Mouse (Mus musculus) forebrain, embryonic 14.5 days (tissue): ENCODE measurements at regions not wholly inside any gene's neighbourhood (a gene's known extent, or its start where the extent isn't known, plus 50 kb on each side); places are given as distances from the start of the nearest gene placed in this dataset.
A peak's percentile ranks its signal among the peaks of the same experiment; 100 is the strongest.

Experiments
- ATAC-seq: fragments of 200-750 bp; cut with Nextera tagmentation; 2 replicates; pipeline ENCODE4 v1.8.0; 2017; ENCODE audit warnings: mild to moderate bottlenecking, moderate library complexity
- DNase-seq: peaks from one replicate; pipeline ENCODE4 v3.0.0-alpha.2; 2015; ENCODE audit warnings: low spot score
- H3K27ac ChIP-seq: fragments of 300-500 bp; sonication (generic); 2 replicates; pipeline ENCODE4 v1.5.1; 2014; ENCODE audit warnings: low read depth, mild to moderate bottlenecking, control low read depth, low read length, moderate library complexity
- H3K27me3 ChIP-seq: fragments of 300-500 bp; sonication (generic); replicated peaks from 2 replicates; pipeline ENCODE4 v1.6.1; 2014; ENCODE audit warnings: low read length, control low read depth, mixed read lengths; ENCODE audit not compliant: control insufficient read depth, insufficient read depth
- H3K36me3 ChIP-seq: fragments of 300-500 bp; sonication (generic); 2 replicates; pipeline ENCODE4 v1.6.1; 2014; ENCODE audit warnings: low read length, control low read depth; ENCODE audit not compliant: control insufficient read depth, insufficient read depth
- H3K4me1 ChIP-seq: fragments of 300-500 bp; sonication (generic); 2 replicates; pipeline ENCODE4 v1.6.1; 2014; ENCODE audit warnings: antibody characterized with exemption, low read length, control low read depth; ENCODE audit not compliant: control insufficient read depth, insufficient read depth
- H3K4me2 ChIP-seq: fragments of 300-500 bp; sonication (generic); 2 replicates; pipeline ENCODE4 v1.6.1; 2014; ENCODE audit warnings: mild to moderate bottlenecking, control low read depth, low read length
- H3K4me3 ChIP-seq: fragments of 300-500 bp; sonication (generic); 2 replicates; pipeline ENCODE4 v1.5.1; 2014; ENCODE audit warnings: low read depth, low read length, control low read depth
- H3K9ac ChIP-seq: fragments of 300-500 bp; sonication (generic); 2 replicates; pipeline ENCODE4 v1.6.1; 2014; ENCODE audit warnings: mild to moderate bottlenecking, low read length, control low read depth, moderate library complexity
- H3K9me3 ChIP-seq: fragments of 300-500 bp; sonication (generic); replicated peaks from 2 replicates; pipeline ENCODE4 v1.6.1; 2016; ENCODE audit warnings: low read length, control low read depth, mixed read lengths; ENCODE audit not compliant: control insufficient read depth
- WGBS: fragments of 180-500 bp; shearing (Covaris S2); extraction: QIAGEN DNeasy Blood & Tissue Kit; methylation state at CpG from one replicate; pipeline ENCODE4 v1.1.7; 2014; 5-methylcytosine and 5-hydroxymethylcytosine counted together

DNA sequence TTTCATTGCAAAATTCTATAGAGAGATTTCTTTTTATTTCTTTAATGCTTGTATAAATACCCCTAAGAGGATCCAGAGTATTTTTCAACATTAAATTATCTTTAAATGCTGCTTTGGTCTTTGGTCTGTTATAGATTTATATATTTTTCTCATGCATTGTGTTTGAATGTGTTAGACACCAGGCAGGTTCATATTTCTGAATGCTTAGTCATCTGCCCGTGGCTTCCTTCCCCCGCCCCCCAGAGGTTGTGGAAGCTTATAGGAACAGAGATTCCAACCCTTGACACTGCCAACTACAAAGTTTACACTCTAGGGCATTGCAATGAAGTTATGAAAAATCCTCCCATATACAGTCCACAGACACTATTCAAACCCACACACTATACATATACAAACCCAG lies 1066.6 kb downstream of the Efnb2 start:
- no peaks in the 10 kb centered on the region for H3K4me1 ChIP-seq
- no peaks in the 10 kb centered on the region for H3K36me3 ChIP-seq
- WGBS: 90% methylated on average over 2 of the region's 2 CpGs
- ATAC-seq (no peak), DNase-seq (no peak)
- H3K4me2 ChIP-seq: no peak overlapping the region
- no peak overlapping the region for H3K9ac ChIP-seq
- H3K27me3 ChIP-seq: no peaks in the 10 kb centered on the region
- H3K27ac ChIP-seq: no peak overlapping the region
- H3K9me3 ChIP-seq: no peaks in the 10 kb centered on the region
- H3K4me3 ChIP-seq: no peak overlapping the region

DNA sequence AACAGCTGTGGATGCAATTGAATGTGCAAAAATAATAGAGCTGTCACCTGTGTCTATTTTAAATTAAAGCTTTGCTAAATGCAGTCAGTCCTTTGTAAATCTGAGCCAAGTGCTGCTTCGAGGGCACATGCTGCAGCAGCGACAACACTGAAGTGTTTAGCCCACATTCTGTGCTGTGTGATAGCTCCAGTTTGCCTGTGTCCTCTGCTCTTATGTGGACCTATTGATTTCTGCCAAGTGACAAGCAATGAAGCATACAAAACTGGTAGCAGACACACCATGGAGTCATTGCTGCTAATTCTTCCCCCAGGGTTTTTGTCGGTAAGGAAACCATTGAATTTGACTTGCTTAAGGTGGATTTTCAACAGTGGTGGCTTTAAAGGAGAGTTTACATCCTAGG lies 1085.4 kb downstream of the Efnb2 start:
- WGBS: 4% methylated on average over 3 of the region's 3 CpGs
- Histone ChIP-seq H3K4me3 (no peak overlapping the region), H3K27ac (no peak overlapping the region), H3K36me3 (no peaks in the 10 kb centered on the region), H3K27me3 (no peaks in the 10 kb centered on the region), H3K9ac (no peak overlapping the region), H3K4me2 (no peak overlapping the region), H3K9me3 (no peaks in the 10 kb centered on the region), H3K4me1 (no peaks in the 10 kb centered on the region)
- ATAC-seq: peak; percentile 68; the same call in 1 of the 2 replicates
- peak; percentile 60 for DNase-seq

DNA sequence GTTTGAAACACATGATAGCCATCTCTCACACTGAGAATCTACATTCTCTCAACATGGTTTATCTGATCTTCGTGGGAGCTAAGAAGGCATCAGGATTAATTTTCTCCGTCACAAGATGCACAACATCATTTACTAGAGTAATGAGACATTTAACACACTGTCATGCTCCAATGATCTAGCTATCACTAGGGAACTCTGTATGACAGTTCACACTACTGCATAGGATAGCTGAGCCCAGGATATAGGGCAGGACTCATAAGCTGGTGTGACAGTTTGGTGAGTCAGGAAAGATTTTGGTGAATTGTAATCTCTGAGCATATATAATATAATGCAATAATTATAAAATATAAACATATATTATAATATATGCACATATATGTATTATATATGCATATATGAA lies 1100.4 kb downstream of the Efnb2 start:
- Histone ChIP-seq H3K36me3 (no peaks in the 10 kb centered on the region), H3K27ac (no peak overlapping the region), H3K4me2 (no peak overlapping the region), H3K4me1 (no peaks in the 10 kb centered on the region), H3K9me3 (no peaks in the 10 kb centered on the region), H3K9ac (no peak overlapping the region), H3K27me3 (no peaks in the 10 kb centered on the region), H3K4me3 (no peak overlapping the region)
- WGBS: 86% methylated on average over 2 of the region's 2 CpGs
- ATAC-seq (no peak), DNase-seq (no peak)

DNA sequence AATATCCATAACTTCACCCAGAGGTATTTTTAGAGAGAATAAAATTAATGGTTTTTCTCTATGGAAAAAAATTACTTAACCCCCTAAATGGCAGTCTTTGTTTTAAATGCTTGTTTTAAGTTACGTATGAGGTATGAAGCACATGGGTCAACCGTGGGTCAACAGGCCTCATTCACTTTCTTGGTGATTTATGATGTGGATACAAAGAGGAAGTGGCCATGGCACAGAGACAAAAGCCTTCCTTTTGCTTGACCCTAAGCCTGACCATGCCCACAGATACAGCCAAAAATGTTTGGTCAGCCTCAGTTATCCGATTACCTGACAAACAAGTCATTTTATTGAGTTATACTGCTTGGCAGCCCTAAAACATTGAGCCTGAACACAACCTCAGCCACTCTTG lies 1106.3 kb downstream of the Efnb2 start:
- 86% methylated on average over 3 of the region's 3 CpGs for WGBS
- Histone ChIP-seq H3K9ac (no peak overlapping the region), H3K27ac (no peak overlapping the region), H3K27me3 (no peaks in the 10 kb centered on the region), H3K4me3 (no peak overlapping the region), H3K9me3 (no peaks in the 10 kb centered on the region), H3K4me1 (no peaks in the 10 kb centered on the region), H3K36me3 (no peaks in the 10 kb centered on the region), H3K4me2 (no peak overlapping the region)
- ATAC-seq (no peak), DNase-seq (no peak)
